16 mouse cellular contexts compared by ENCODE assay signal in the genomic region with DNA sequence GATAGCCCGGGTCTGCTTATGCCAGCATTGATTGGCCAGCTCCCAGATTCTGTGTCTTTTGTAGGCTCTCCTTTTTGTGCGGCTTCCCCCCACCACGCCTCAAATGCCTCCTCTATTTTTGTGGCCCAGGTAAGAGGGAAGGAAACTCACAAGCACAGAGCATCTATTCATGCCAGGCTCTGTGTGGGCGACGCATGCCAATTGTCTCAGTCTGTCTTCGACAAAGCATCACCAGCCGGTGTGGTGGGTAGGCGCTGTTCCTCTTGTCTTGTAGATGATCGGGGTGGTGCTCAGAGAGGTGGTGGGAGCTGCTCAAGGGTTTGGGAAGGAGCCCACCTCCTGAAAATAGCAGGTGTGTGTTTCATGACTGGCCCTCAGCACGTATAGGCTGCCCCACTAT.
DNase-seq lines count a peak whose midpoint lies in the region.
"Had no signal": no experiment of that assay in that cellular context is flagged by ENCODE, and none has a peak within 500 bp of the region (broad histone marks: within the 10 kb centered on the region; RNA-seq: fewer than 3 reads in every experiment).

No protein-coding gene starts in this region.

- DNase-seq in frontal cortex, postnatal 14 days (ENCODE audit: low spot score in 2 of 2): peak; percentile 28 to 32
- DNase-seq in frontal cortex, postnatal 10 days (ENCODE audit: low spot score in 2 of 2): no peak
- DNase-seq in left cerebral cortex, adult 9 months (ENCODE audit: low spot score in 2 of 2): peak; percentile 48 to 56
- no peak for DNase-seq in left cerebral cortex, postnatal 4 days
- DNase-seq in layer of hippocampus, adult 9-11 months: peak; percentile 34
- DNase-seq in right cerebral cortex, postnatal 36 days (ENCODE audit: low spot score in 2 of 2): peak; percentile 41 to 45
- no peak for DNase-seq in ovary, postnatal 10 days (ENCODE audit: low spot score)
- DNase-seq: adrenal gland, postnatal 14 days; cerebellum, adult 11-12 months; gastrocnemius, postnatal 10 days; heart, adult 18-20 months; kidney, postnatal 36 days; liver, embryonic 13.5 days; lung, embryonic 14.5 days; lung, postnatal 36 days; thymus, postnatal 14 days had no signal

- intact Hi-C loops in left cerebral cortex, postnatal 4 days (cut with DNase I): no loop called here

Comparison
In these comparisons a context has a peak if more than half of its experiments do, and no peak if none do; other contexts are left out.
1. DNase-seq: peak in frontal cortex, postnatal 14 days (2 of 2), left cerebral cortex, adult 9 months (2 of 2), layer of hippocampus, adult 9-11 months (single experiment) and right cerebral cortex, postnatal 36 days (2 of 2); none in frontal cortex, postnatal 10 days (0 of 2), left cerebral cortex, postnatal 4 days (single experiment) and ovary, postnatal 10 days (single experiment).